Mouse (Mus musculus): ENCODE results near the gene Hopx. TPM values are rescaled to one million over a fixed set of nuclear protein-coding genes. Genes with fewer than 3 reads are reported as not detected.

Hopx gene
- total and polyA plus RNA-seq, 2 experiments from 2014 or later: 7.3 to 69.6 TPM

GRCm38 (mm10) chr5:77126415-77126968 is 11.6 kb upstream of the Hopx start:
- Histone ChIP-seq H3K4me3 (ENCODE audit: low read length) (no peak overlapping the region), H3K9me3 (ENCODE audit: low read length) (peaks cover 6% of the 10 kb centered on the region; the same call in 1 of the 2 replicates), H3K36me3 (ENCODE audit: insufficient read depth, low read length) (no peaks in the 10 kb centered on the region), H3K27me3 (ENCODE audit: insufficient read depth, low read length) (no peaks in the 10 kb centered on the region), H3K4me2 (ENCODE audit: low read depth, low read length) (no peak overlapping the region), H3K27ac (no peak overlapping the region), H3K9ac (replicated peaks; ENCODE audit: low read length) (no peak overlapping the region), H3K4me1 (ENCODE audit: insufficient read depth, low read length) (0 out of 2 replicates have a peak, but pooled peaks cover 15% of the 10 kb centered on the region)
- ATAC-seq (no peak), DNase-seq (ENCODE audit: low spot score) (no peak)
- 77% methylated on average over 3 of the region's 3 CpGs for WGBS
- no peak for TF ChIP-seq CTCF (IDR thresholded peaks at IDR 0.05; ENCODE audit: low read depth)

- H3K27ac ChIP-seq: no peak overlapping the region
- ATAC-seq: no peak
Measured at GRCm38 (mm10) chr5:77124817-77125283, 9.9 kb upstream of the Hopx start.

GRCm38 (mm10) chr5:77124165-77124564 is 9.2 kb upstream of the Hopx start:
- Histone ChIP-seq H3K9me3 (ENCODE audit: low read length) (peaks cover 6% of the 10 kb centered on the region; the same call in 1 of the 2 replicates), H3K27me3 (ENCODE audit: insufficient read depth, low read length) (no peaks in the 10 kb centered on the region), H3K27ac (no peak overlapping the region), H3K36me3 (ENCODE audit: insufficient read depth, low read length) (no peaks in the 10 kb centered on the region), H3K4me3 (ENCODE audit: low read length) (no peak overlapping the region), H3K4me1 (ENCODE audit: insufficient read depth, low read length) (0 out of 2 replicates have a peak, but pooled peaks cover 15% of the 10 kb centered on the region), H3K9ac (replicated peaks; ENCODE audit: low read length) (no peak overlapping the region), H3K4me2 (ENCODE audit: low read depth, low read length) (no peak overlapping the region)
- no peak for TF ChIP-seq CTCF (IDR thresholded peaks at IDR 0.05; ENCODE audit: low read depth)
- DNase-seq (ENCODE audit: low spot score): no peak
- WGBS: 81% methylated on average over 4 of the region's 4 CpGs
- no peak for ATAC-seq

More at GRCm38 (mm10) chr5:77124817-77125283, 9.9 kb upstream of the Hopx start:
- Histone ChIP-seq H3K9me3 (ENCODE audit: low read length) (peaks cover 6% of the 10 kb centered on the region; the same call in 1 of the 2 replicates), H3K4me3 (ENCODE audit: low read length) (no peak overlapping the region), H3K4me2 (ENCODE audit: low read depth, low read length) (no peak overlapping the region), H3K4me1 (ENCODE audit: insufficient read depth, low read length) (0 out of 2 replicates have a peak, but pooled peaks cover 15% of the 10 kb centered on the region), H3K9ac (replicated peaks; ENCODE audit: low read length) (no peak overlapping the region), H3K36me3 (ENCODE audit: insufficient read depth, low read length) (no peaks in the 10 kb centered on the region), H3K27me3 (ENCODE audit: insufficient read depth, low read length) (no peaks in the 10 kb centered on the region)
- TF ChIP-seq CTCF (IDR thresholded peaks at IDR 0.05; ENCODE audit: low read depth): no peak
- DNase-seq (ENCODE audit: low spot score): peak; percentile 68
- WGBS: 53% methylated on average over 4 of the region's 4 CpGs

- 62% methylated on average over 9 of the region's 9 CpGs for WGBS
- H3K27ac ChIP-seq: peak overlapping the region; percentile 81; the same call in 1 of the 2 replicates
- ATAC-seq (no peak), DNase-seq (ENCODE audit: low spot score) (no peak)
- H3K27me3 ChIP-seq (ENCODE audit: insufficient read depth, low read length): no peaks in the 10 kb centered on the region
- 0 out of 2 replicates have a peak, but pooled peaks cover 15% of the 10 kb centered on the region for H3K4me1 ChIP-seq (ENCODE audit: insufficient read depth, low read length)
- peaks cover 4% of the 10 kb centered on the region; the same call in 1 of the 2 replicates for H3K9me3 ChIP-seq (ENCODE audit: low read length)
- H3K9ac ChIP-seq (replicated peaks; ENCODE audit: low read length): no peak overlapping the region
- H3K4me3 ChIP-seq (ENCODE audit: low read length): no peak overlapping the region
- no peak overlapping the region for H3K4me2 ChIP-seq (ENCODE audit: low read depth, low read length)
- H3K36me3 ChIP-seq (ENCODE audit: insufficient read depth, low read length): no peaks in the 10 kb centered on the region
- TF ChIP-seq CTCF (IDR thresholded peaks at IDR 0.05; ENCODE audit: low read depth): no peak
Measured at GRCm38 (mm10) chr5:77123597-77123996, 8.7 kb upstream of the Hopx start.

- H3K9ac ChIP-seq (replicated peaks; ENCODE audit: low read length): no peak overlapping the region
- 0 out of 2 replicates have a peak, but pooled peaks cover 15% of the 10 kb centered on the region for H3K4me1 ChIP-seq (ENCODE audit: insufficient read depth, low read length)
- no peaks in the 10 kb centered on the region for H3K9me3 ChIP-seq (ENCODE audit: low read length)
- DNase-seq (ENCODE audit: low spot score): peak; percentile 79
- no peaks in the 10 kb centered on the region for H3K36me3 ChIP-seq (ENCODE audit: insufficient read depth, low read length)
- WGBS: 8% methylated on average over 20 of the region's 20 CpGs
- no peak for TF ChIP-seq CTCF (IDR thresholded peaks at IDR 0.05; ENCODE audit: low read depth)
- H3K4me3 ChIP-seq (ENCODE audit: low read length): no peak overlapping the region
- peak; percentile 90 for ATAC-seq
- H3K27me3 ChIP-seq (ENCODE audit: insufficient read depth, low read length): no peaks in the 10 kb centered on the region
- H3K4me2 ChIP-seq (ENCODE audit: low read depth, low read length): peak overlapping the region; percentile 23; the same call in 1 of the 2 replicates
- peak overlapping the region; percentile 81 for H3K27ac ChIP-seq
Measured at GRCm38 (mm10) chr5:77122254-77123192, 7.6 kb upstream of the Hopx start.

GRCm38 (mm10) chr5:77120701-77121100 is 5.8 kb upstream of the Hopx start:
- Histone ChIP-seq H3K27ac (no peak overlapping the region), H3K9ac (replicated peaks; ENCODE audit: low read length) (no peak overlapping the region), H3K36me3 (ENCODE audit: insufficient read depth, low read length) (no peaks in the 10 kb centered on the region), H3K4me3 (ENCODE audit: low read length) (no peak overlapping the region), H3K4me1 (ENCODE audit: insufficient read depth, low read length) (0 out of 2 replicates have a peak, but pooled peaks cover 15% of the 10 kb centered on the region), H3K27me3 (ENCODE audit: insufficient read depth, low read length) (no peaks in the 10 kb centered on the region), H3K4me2 (ENCODE audit: low read depth, low read length) (no peak overlapping the region), H3K9me3 (ENCODE audit: low read length) (no peaks in the 10 kb centered on the region)
- 91% methylated on average over 7 of the region's 7 CpGs for WGBS
- no peak for TF ChIP-seq CTCF (IDR thresholded peaks at IDR 0.05; ENCODE audit: low read depth)
- no peak for ATAC-seq
- no peak for DNase-seq (ENCODE audit: low spot score)
